Mouse (Mus musculus) E14TG2a.4 (cell line): ENCODE results near the gene Grin2c.

Source experiments
- CTCF ChIP-seq: conservative IDR thresholded peaks from 2 replicates; pipeline ENCODE4 v1.5.1; 2014; ENCODE audit warnings: low read length
- NANOG ChIP-seq: IDR thresholded peaks from 2 replicates; pipeline ENCODE4 v1.6.1; 2014; ENCODE audit warnings: borderline replicate concordance, low read length, mixed read lengths
- POU5F1 ChIP-seq: IDR thresholded peaks from 2 replicates; pipeline ENCODE4 v1.6.1; 2014; ENCODE audit warnings: low read length, borderline replicate concordance

- TF ChIP-seq NANOG (no peak), CTCF (no peak), POU5F1 (no peak)
These were observed 35.7 kb downstream of the Grin2c start for GRCm38 (mm10) chr11:115231168-115231915.
